Mouse (Mus musculus) brain, embryonic 14.5 days (tissue): ENCODE measurements around the gene Ms4a12. TPM values are rescaled to one million over a fixed set of nuclear protein-coding genes. Genes with fewer than 3 reads are reported as not detected.
A peak's percentile ranks its signal among the peaks of the same experiment; 100 is the strongest.

ENCODE experiments used
- DNase-seq: peaks from one replicate; pipeline ENCODE4 v3.0.0-alpha.2; 2011; ENCODE audit warnings: low read depth
- CTCF ChIP-seq: fragments of 200-500 bp; IDR thresholded peaks from 2 replicates; pipeline ENCODE4 v1.5.1; 2012; ENCODE audit warnings: inconsistent platforms, mild to moderate bottlenecking, moderate library complexity, borderline replicate concordance; ENCODE audit not compliant: insufficient read depth, insufficient read length; ENCODE audit errors: extremely low read depth
- POLR2A ChIP-seq: fragments of 200-500 bp; IDR thresholded peaks from 2 replicates; pipeline ENCODE4 v1.6.1; 2012; ENCODE audit warnings: mild to moderate bottlenecking, inconsistent platforms, borderline replicate concordance; ENCODE audit not compliant: poor library complexity, insufficient read depth, insufficient read length, severe bottlenecking; ENCODE audit errors: extremely low read depth
- polyA plus RNA-seq: library from polyadenylated mRNA; depleted of rRNA; stranded (reverse); fragments of >200 nt; gene quantifications from 2 replicates; pipeline ENCODE4 v1.2.3, GENCODE M21; 2012; rRNA removed

Gene Ms4a12
- polyA plus RNA-seq, 1 experiment: not detected

DNA sequence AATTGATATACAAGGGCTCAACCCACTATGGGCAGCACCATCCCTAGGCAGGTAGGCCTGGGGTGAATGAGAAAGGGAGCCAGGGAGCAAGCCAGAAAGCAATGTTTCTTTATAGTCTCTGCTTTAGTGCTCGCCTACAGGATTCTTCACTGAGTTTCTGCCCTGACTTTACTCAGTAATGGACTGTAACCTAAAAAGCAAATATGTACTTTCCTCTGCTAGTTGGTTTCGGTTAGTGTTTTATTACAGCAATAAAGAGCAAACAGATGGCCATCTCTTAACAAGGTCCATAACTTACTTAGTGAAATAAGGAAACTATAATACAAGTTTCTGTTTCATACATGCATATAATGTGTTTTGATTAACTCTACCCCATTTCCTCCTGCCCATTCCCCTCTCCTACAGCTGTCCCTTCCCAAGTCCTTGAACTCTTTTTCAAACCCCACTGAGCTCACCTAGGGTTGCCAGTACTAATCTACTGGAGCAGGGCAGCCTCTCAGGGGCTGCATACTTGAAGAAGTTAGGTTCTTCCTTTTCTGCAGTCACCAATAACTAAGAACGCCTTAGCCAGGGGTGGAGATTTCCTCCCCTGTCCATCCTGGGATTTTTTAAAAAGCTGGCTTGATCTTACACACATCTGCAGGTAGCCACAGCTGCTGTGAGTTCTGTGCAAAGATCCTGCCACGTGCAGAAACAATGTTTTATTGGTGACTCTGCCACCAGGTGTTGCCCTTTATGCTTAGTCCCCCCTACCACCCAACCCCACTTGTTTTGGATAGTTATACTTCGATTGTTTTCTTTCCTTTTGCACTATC, 2.9 kb upstream of the Ms4a12 start:
- no peak for DNase-seq
- TF ChIP-seq CTCF: no peak
- no peak for TF ChIP-seq POLR2A

- no peak for DNase-seq
- TF ChIP-seq CTCF (no peak), POLR2A (no peak)
Measured at GRCm38 (mm10) chr19:11234244-11234643, 2.0 kb upstream of the Ms4a12 start.

DNA sequence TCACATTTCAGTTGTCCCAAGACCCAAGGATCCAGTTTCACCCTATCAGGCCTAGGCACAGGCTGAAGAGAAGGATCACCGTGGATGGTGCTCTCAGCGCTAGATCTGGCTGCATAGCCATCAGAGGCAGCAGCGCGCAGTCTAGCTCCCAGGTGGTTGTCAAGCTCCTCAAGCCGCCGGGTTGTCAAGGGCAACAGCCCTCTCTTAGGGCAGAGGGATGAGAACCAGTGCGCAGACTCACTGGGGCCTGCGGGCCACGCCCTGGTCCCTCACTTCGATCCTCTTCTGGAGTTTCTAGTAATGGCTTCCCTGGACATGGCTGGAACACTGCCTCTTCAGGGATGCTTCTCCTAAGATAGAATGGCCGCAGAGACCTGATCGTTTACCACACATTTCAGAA, 35.7 kb downstream of the Ms4a12 start, which contains the start of gene Ms4a13:
Gene Ms4a13 (minus strand): TSS at position 192 of the 400 bp plus-strand sequence.
- no peak for DNase-seq
- TF ChIP-seq CTCF: no peak
- TF ChIP-seq POLR2A: no peak

DNA sequence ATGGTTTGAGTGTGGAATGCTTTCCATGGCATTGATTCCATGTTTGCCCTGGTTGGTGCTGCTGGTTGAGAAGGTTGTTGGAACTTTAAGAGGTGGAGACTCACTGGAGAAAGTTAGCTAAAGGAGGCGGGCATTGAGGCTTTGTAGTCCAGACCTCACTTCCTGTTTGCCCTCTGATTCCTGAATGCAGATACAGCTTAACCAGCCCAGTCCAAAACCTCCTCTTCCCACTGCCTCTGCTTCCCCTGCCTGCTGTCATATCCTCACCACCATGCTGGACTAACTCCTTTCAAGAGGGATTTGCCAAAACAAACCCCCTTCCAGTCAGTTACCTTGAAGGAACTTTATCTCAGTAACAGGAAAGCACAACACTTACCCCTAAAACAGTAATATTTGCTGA, 39.7 kb downstream of the Ms4a12 start:
- TF ChIP-seq POLR2A: no peak
- TF ChIP-seq CTCF: no peak
- no peak for DNase-seq

DNA sequence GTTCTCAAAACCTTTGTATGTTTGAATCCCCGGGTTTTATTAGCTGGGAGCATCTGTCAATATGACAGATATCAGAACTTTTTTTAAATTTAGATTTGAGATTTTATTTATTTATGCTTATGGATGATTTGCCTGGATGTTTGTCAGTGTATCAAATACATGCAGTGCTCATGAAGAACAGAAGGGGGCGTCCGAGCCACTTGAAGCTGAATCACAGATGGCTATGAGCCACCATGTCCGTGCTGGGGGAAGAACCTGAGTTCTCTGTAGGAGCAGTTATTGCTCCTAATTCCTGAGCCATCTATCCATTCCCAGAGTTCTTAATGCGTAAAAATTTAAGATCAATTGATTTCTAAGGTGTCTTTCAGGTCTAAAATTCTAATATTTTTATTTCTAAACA, 48.1 kb downstream of the Ms4a12 start:
- TF ChIP-seq POLR2A: no peak
- peak; percentile 17; the same call in 1 of the 2 replicates for TF ChIP-seq CTCF
- DNase-seq: peak; percentile 5

- DNase-seq: peak; percentile 27
- TF ChIP-seq POLR2A (no peak), CTCF (no peak)
Measured at GRCm38 (mm10) chr19:11177464-11177863, 54.8 kb downstream of the Ms4a12 start.

- no peak for DNase-seq
- peak; percentile 21; the same call in 1 of the 2 replicates for TF ChIP-seq CTCF
- TF ChIP-seq POLR2A: no peak
Measured at GRCm38 (mm10) chr19:11165172-11165571, 67.1 kb downstream of the Ms4a12 start, which contains the start of gene 1700025F22Rik. 1700025F22Rik (minus strand) TSS chr19:11165320.

Other genes starting within 250 kb of the Ms4a12 start
- gene Ms4a15, start 239.2 kb downstream of the Ms4a12 start, polyA plus RNA-seq: not detected in 2 replicates
- not detected in 2 replicates for gene Ms4a18, start 214.4 kb downstream of the Ms4a12 start, polyA plus RNA-seq
- not detected in 2 replicates for gene Ms4a8a, start 151.3 kb downstream of the Ms4a12 start, polyA plus RNA-seq
- not detected in 2 replicates for gene 1700017D01Rik, start 101.6 kb downstream of the Ms4a12 start, polyA plus RNA-seq
- not detected in 2 replicates for gene 1700025F22Rik, start 67.1 kb downstream of the Ms4a12 start, polyA plus RNA-seq
- gene Ms4a13, start 35.7 kb downstream of the Ms4a12 start, polyA plus RNA-seq: not detected in 2 replicates
- gene Ms4a1, start 33.8 kb upstream of the Ms4a12 start, polyA plus RNA-seq: not detected in 2 replicates
- gene Ms4a5, start 51.4 kb upstream of the Ms4a12 start, polyA plus RNA-seq: not detected in 2 replicates
- gene Ms4a14, start 82.0 kb upstream of the Ms4a12 start, polyA plus RNA-seq: 0.15 and 0.18 TPM in 2 replicates
- gene Ms4a7, start 103.7 kb upstream of the Ms4a12 start, polyA plus RNA-seq: 0.86 and 1.9 TPM in 2 replicates
- 0.25 and 0.38 TPM in 2 replicates for gene Ms4a4a, start 143.1 kb upstream of the Ms4a12 start, polyA plus RNA-seq
- gene Ms4a4c, start 172.3 kb upstream of the Ms4a12 start, polyA plus RNA-seq: 0.06 and 0.12 TPM in 2 replicates
- not detected in 2 replicates for gene Ms4a4b, start 211.1 kb upstream of the Ms4a12 start, polyA plus RNA-seq
- 1.4 and 1.6 TPM in 2 replicates for gene Ms4a6c, start 236.9 kb upstream of the Ms4a12 start, polyA plus RNA-seq